Mouse (Mus musculus) ES-E14 (cell line): Measurements from ENCODE around the gene Ppm1g.

ENCODE experiments used
- CHD2 ChIP-seq: IDR thresholded peaks from 2 replicates; pipeline ENCODE4 v1.6.1; 2014; ENCODE audit warnings: mild to moderate bottlenecking, low read depth, low read length, inconsistent platforms
- HCFC1 ChIP-seq: IDR thresholded peaks from 2 replicates; pipeline ENCODE4 v1.6.1; 2012; ENCODE audit warnings: low read length, inconsistent platforms, borderline replicate concordance; ENCODE audit not compliant: insufficient read depth
- ZNF384 ChIP-seq: IDR thresholded peaks from 2 replicates; pipeline ENCODE4 v1.6.1; 2012; ENCODE audit warnings: low read depth, low read length, inconsistent platforms

GRCm38 (mm10) chr5:31198616-31199320, 21.7 kb downstream of the Ppm1g start:
- TF ChIP-seq CHD2 (no peak), HCFC1 (no peak), ZNF384 (no peak)
